Mouse (Mus musculus) heart, postnatal 0 days (tissue): ENCODE results near the gene Tmem151b.

Source experiments
- CTCF ChIP-seq: IDR thresholded peaks from 2 replicates; pipeline ENCODE4 v1.5.1; 2016; ENCODE audit warnings: antibody characterized with exemption, control low read depth, low read depth
- EP300 ChIP-seq: IDR thresholded peaks from 2 replicates; pipeline ENCODE4 v1.6.1; 2016; ENCODE audit warnings: antibody characterized with exemption, low read depth

GRCm38 (mm10) chr17:45594881-45595735 lies 45.6 kb upstream of the Tmem151b start:
- TF ChIP-seq CTCF, result peak; percentile 4; the same call in 1 of the 2 replicates
- TF ChIP-seq EP300, result no peak
